Mouse (Mus musculus): ENCODE results near the gene Pcbd1. TPM values are rescaled to one million over a fixed set of nuclear protein-coding genes. Genes with fewer than 3 reads are reported as not detected.

Pcbd1 gene
- polyA plus RNA-seq, 1 experiment from 2014 or later = 356 TPM

DNA sequence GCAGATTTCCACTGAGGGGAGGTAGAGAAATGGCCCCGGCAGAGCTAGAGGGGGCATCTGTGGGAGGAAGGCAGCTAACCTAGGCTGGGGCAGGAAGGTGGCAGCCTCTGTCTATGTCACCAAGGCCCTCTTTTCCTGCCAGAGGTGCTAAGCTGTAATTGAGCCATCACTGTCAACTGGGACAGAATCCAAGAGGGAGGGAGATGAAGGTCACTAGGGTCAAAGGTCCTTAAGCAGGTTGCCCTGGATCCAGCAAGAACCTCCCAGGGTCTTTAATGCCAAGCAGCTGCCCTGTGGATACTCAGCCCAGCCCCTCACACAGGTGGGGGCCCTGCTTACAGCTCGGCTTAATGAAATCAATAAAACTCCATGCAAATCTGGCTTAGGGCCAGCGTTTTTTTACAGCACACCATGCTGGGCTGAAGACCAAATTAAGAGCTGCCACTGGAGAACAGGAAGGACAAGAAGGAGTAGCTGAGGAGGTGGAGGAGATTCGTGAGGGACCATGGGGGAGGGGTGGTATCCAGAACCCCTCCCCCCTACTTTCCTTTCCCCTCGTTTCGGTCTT is 29.5 kb upstream of the Pcbd1 start:
- no peak for TF ChIP-seq CTCF (IDR thresholded peaks at IDR 0.05; ENCODE audit: low read depth)
- H3K4me1 ChIP-seq (replicated peaks; ENCODE audit: insufficient read depth, low read length) = 0 out of 2 replicates have a peak, but pooled peaks cover 7% of the 10 kb centered on the region
- no peaks in the 10 kb centered on the region for H3K27me3 ChIP-seq (ENCODE audit: insufficient read depth, low read length)
- DNase-seq (ENCODE audit: low spot score) (no peak), ATAC-seq (replicated peaks; ENCODE audit: low FRiP score, low read depth) (peak; percentile 45; the same call in 1 of the 2 replicates)
- no peak overlapping the region for H3K4me3 ChIP-seq (replicated peaks; ENCODE audit: low read depth, low read length)
- H3K4me2 ChIP-seq (ENCODE audit: low read length) = no peak overlapping the region
- WGBS = 8% methylated on average over 6 of the region's 6 CpGs
- no peaks in the 10 kb centered on the region for H3K36me3 ChIP-seq (ENCODE audit: insufficient read depth, low read length)
- H3K9ac ChIP-seq (ENCODE audit: low read depth, low read length) = no peak overlapping the region
- no peak overlapping the region for H3K27ac ChIP-seq
- no peaks in the 10 kb centered on the region for H3K9me3 ChIP-seq (replicated peaks; ENCODE audit: low read length)

GRCm38 (mm10) chr10:61063271-61063864 is 25.8 kb upstream of the Pcbd1 start:
- ATAC-seq (replicated peaks; ENCODE audit: low FRiP score, low read depth) (no peak), DNase-seq (ENCODE audit: low spot score) (no peak)
- 59% methylated on average over 10 of the region's 10 CpGs for WGBS
- no peak overlapping the region for H3K27ac ChIP-seq
- H3K36me3 ChIP-seq (ENCODE audit: insufficient read depth, low read length) = no peaks in the 10 kb centered on the region
- H3K4me2 ChIP-seq (ENCODE audit: low read length) = no peak overlapping the region
- no peak for TF ChIP-seq CTCF (IDR thresholded peaks at IDR 0.05; ENCODE audit: low read depth)
- no peak overlapping the region for H3K9ac ChIP-seq (ENCODE audit: low read depth, low read length)
- H3K27me3 ChIP-seq (ENCODE audit: insufficient read depth, low read length) = no peaks in the 10 kb centered on the region
- no peak overlapping the region for H3K4me3 ChIP-seq (replicated peaks; ENCODE audit: low read depth, low read length)
- no peaks in the 10 kb centered on the region for H3K9me3 ChIP-seq (replicated peaks; ENCODE audit: low read length)
- H3K4me1 ChIP-seq (replicated peaks; ENCODE audit: insufficient read depth, low read length) = 0 out of 2 replicates have a peak, but pooled peaks cover 10% of the 10 kb centered on the region

GRCm38 (mm10) chr10:61064635-61065034 is 24.5 kb upstream of the Pcbd1 start:
- peak; percentile 51 for DNase-seq (ENCODE audit: low spot score)
- no peaks in the 10 kb centered on the region for H3K9me3 ChIP-seq (replicated peaks; ENCODE audit: low read length)
- no peak overlapping the region for H3K4me2 ChIP-seq (ENCODE audit: low read length)
- no peak overlapping the region for H3K27ac ChIP-seq
- ATAC-seq (replicated peaks; ENCODE audit: low FRiP score, low read depth) = no peak
- WGBS = 19% methylated on average over 8 of the region's 8 CpGs
- H3K4me3 ChIP-seq (replicated peaks; ENCODE audit: low read depth, low read length) = no peak overlapping the region
- H3K4me1 ChIP-seq (replicated peaks; ENCODE audit: insufficient read depth, low read length) = peaks cover 8% of the 10 kb centered on the region; the same call in 1 of the 2 replicates
- no peak for TF ChIP-seq CTCF (IDR thresholded peaks at IDR 0.05; ENCODE audit: low read depth)
- no peaks in the 10 kb centered on the region for H3K27me3 ChIP-seq (ENCODE audit: insufficient read depth, low read length)
- no peak overlapping the region for H3K9ac ChIP-seq (ENCODE audit: low read depth, low read length)
- no peaks in the 10 kb centered on the region for H3K36me3 ChIP-seq (ENCODE audit: insufficient read depth, low read length)

- H3K36me3 ChIP-seq (ENCODE audit: insufficient read depth, low read length) = no peaks in the 10 kb centered on the region
- no peak for TF ChIP-seq CTCF (IDR thresholded peaks at IDR 0.05; ENCODE audit: low read depth)
- DNase-seq (ENCODE audit: low spot score) (no peak), ATAC-seq (replicated peaks; ENCODE audit: low FRiP score, low read depth) (no peak)
- peaks cover 3% of the 10 kb centered on the region; the same call in 1 of the 2 replicates for H3K4me1 ChIP-seq (replicated peaks; ENCODE audit: insufficient read depth, low read length)
- no peak overlapping the region for H3K4me3 ChIP-seq (replicated peaks; ENCODE audit: low read depth, low read length)
- no peak overlapping the region for H3K4me2 ChIP-seq (ENCODE audit: low read length)
- H3K9me3 ChIP-seq (replicated peaks; ENCODE audit: low read length) = no peaks in the 10 kb centered on the region
- no peaks in the 10 kb centered on the region for H3K27me3 ChIP-seq (ENCODE audit: insufficient read depth, low read length)
- no peak overlapping the region for H3K9ac ChIP-seq (ENCODE audit: low read depth, low read length)
- H3K27ac ChIP-seq = no peak overlapping the region
- 62% methylated on average over 13 of the region's 13 CpGs for WGBS
Measured at GRCm38 (mm10) chr10:61065287-61066005, 23.7 kb upstream of the Pcbd1 start.

- WGBS = 5% methylated on average over 8 of the region's 8 CpGs
- peak overlapping the region; percentile 35; the same call in 1 of the 2 replicates for H3K4me2 ChIP-seq (ENCODE audit: low read length)
- DNase-seq (ENCODE audit: low spot score) (peak; percentile 77), ATAC-seq (replicated peaks; ENCODE audit: low FRiP score, low read depth) (peak; percentile 38; the same call in 1 of the 2 replicates)
- peaks cover 3% of the 10 kb centered on the region; the same call in 1 of the 2 replicates for H3K4me1 ChIP-seq (replicated peaks; ENCODE audit: insufficient read depth, low read length)
- no peaks in the 10 kb centered on the region for H3K27me3 ChIP-seq (ENCODE audit: insufficient read depth, low read length)
- no peak overlapping the region for H3K27ac ChIP-seq
- H3K36me3 ChIP-seq (ENCODE audit: insufficient read depth, low read length) = no peaks in the 10 kb centered on the region
- H3K4me3 ChIP-seq (replicated peaks; ENCODE audit: low read depth, low read length) = no peak overlapping the region
- H3K9me3 ChIP-seq (replicated peaks; ENCODE audit: low read length) = no peaks in the 10 kb centered on the region
- H3K9ac ChIP-seq (ENCODE audit: low read depth, low read length) = no peak overlapping the region
- peak; percentile 90 for TF ChIP-seq CTCF (IDR thresholded peaks at IDR 0.05; ENCODE audit: low read depth)
Measured at GRCm38 (mm10) chr10:61068436-61069192, 20.5 kb upstream of the Pcbd1 start.

GRCm38 (mm10) chr10:61069248-61069647 is 19.9 kb upstream of the Pcbd1 start:
- Histone ChIP-seq H3K9me3 (replicated peaks; ENCODE audit: low read length) (no peaks in the 10 kb centered on the region), H3K4me3 (replicated peaks; ENCODE audit: low read depth, low read length) (no peak overlapping the region), H3K9ac (ENCODE audit: low read depth, low read length) (no peak overlapping the region), H3K4me1 (replicated peaks; ENCODE audit: insufficient read depth, low read length) (peaks cover 3% of the 10 kb centered on the region; the same call in 1 of the 2 replicates), H3K27ac (no peak overlapping the region), H3K4me2 (ENCODE audit: low read length) (peak overlapping the region; percentile 35), H3K27me3 (ENCODE audit: insufficient read depth, low read length) (no peaks in the 10 kb centered on the region), H3K36me3 (ENCODE audit: insufficient read depth, low read length) (no peaks in the 10 kb centered on the region)
- no peak for TF ChIP-seq CTCF (IDR thresholded peaks at IDR 0.05; ENCODE audit: low read depth)
- DNase-seq (ENCODE audit: low spot score) = peak; percentile 27
- 15% methylated on average over 13 of the region's 13 CpGs for WGBS
- ATAC-seq (replicated peaks; ENCODE audit: low FRiP score, low read depth) = peak; percentile 48; the same call in 1 of the 2 replicates
